In genomic region chr4:105535451-105535850, GRCm38 (mm10) we compare ENCODE assay signal across 21 mouse cellular contexts.
A peak's percentile ranks its signal among the peaks of the same experiment; 100 is the strongest.
DNase-seq lines count a peak whose midpoint lies in the region; ATAC-seq and TF ChIP-seq lines count a peak whose summit lies in the region.
"Had no signal": no experiment of that assay in that cellular context is flagged by ENCODE, and none has a peak within 500 bp of the region (broad histone marks: within the 10 kb centered on the region; RNA-seq: fewer than 3 reads in every experiment).

No protein-coding gene starts in this region.

- TF ChIP-seq EP300 in heart, adult 2 months (IDR thresholded peaks at IDR 0.05; ENCODE audit: insufficient read depth, low read depth, low read length), result no peak

- no peaks in the 10 kb centered on the region for H3K79me2 ChIP-seq in heart, adult 2 months (replicated peaks; ENCODE audit: control insufficient read depth, insufficient read depth, low read length)

- peaks cover 10% of the 10 kb centered on the region for H3K4me1 ChIP-seq in heart, embryonic 16.5 days (ENCODE audit: control insufficient read depth, insufficient read depth, low read length)
- H3K4me1 ChIP-seq in heart, adult 2 months (ENCODE audit: control insufficient read depth, insufficient read depth, low read length), result peaks cover 2% of the 10 kb centered on the region; the same call in 1 of the 2 replicates
- H3K4me1 ChIP-seq in kidney, postnatal 0 days (replicated peaks; ENCODE audit: insufficient read depth, low read length), result no peaks in the 10 kb centered on the region
- H3K4me1 ChIP-seq: hindbrain, embryonic 10.5 days; megakaryocyte, embryonic 14.5 days had no signal

- no peaks in the 10 kb centered on the region for H3K36me3 ChIP-seq in heart, embryonic 16.5 days (ENCODE audit: control insufficient read depth, insufficient read depth)
- H3K36me3 ChIP-seq in heart, adult 2 months (ENCODE audit: control insufficient read depth, insufficient read depth, low read length), result peaks cover 2% of the 10 kb centered on the region; the same call in 1 of the 2 replicates
- H3K36me3 ChIP-seq in kidney, postnatal 0 days (ENCODE audit: insufficient read depth, low read length), result no peaks in the 10 kb centered on the region
- H3K36me3 ChIP-seq: embryonic facial prominence, embryonic 12.5 days; G1E; hindbrain, embryonic 10.5 days; midbrain, embryonic 15.5 days had no signal

- no peaks in the 10 kb centered on the region for H3K27me3 ChIP-seq in heart, embryonic 16.5 days (ENCODE audit: control insufficient read depth, insufficient read depth, low read length)
- H3K27me3 ChIP-seq in heart, adult 2 months (ENCODE audit: control insufficient read depth, insufficient read depth, low read length), result no peaks in the 10 kb centered on the region
- no peaks in the 10 kb centered on the region for H3K27me3 ChIP-seq in kidney, postnatal 0 days (ENCODE audit: insufficient read depth, low read length)
- H3K27me3 ChIP-seq: embryonic facial prominence, embryonic 12.5 days; megakaryocyte, embryonic 14.5 days; midbrain, embryonic 15.5 days had no signal

- intact Hi-C loops in heart, adult 2 months (cut with DNase I), result no loop called here

- peak; percentile 31 for DNase-seq in adrenal gland, adult 8-10 months
- no peak for DNase-seq in adrenal gland, adult 18-20 months (ENCODE audit: low spot score in 2 of 2)
- no peak for DNase-seq in heart, adult 2 months
- peak; percentile 4 to 25 for DNase-seq in adrenal gland, postnatal 36 days
- DNase-seq in kidney, postnatal 0 days (ENCODE audit: low spot score), result peak; percentile 8
- no peak for DNase-seq in testis, postnatal 10 days (ENCODE audit: low spot score)
- no peak for DNase-seq in layer of hippocampus, adult 8-10 months (ENCODE audit: low spot score in 2 of 2)
- DNase-seq: cerebellum, adult 18-20 months; gastrocnemius, postnatal 25 days; lung, adult 18-20 months; right cerebral cortex, postnatal 25 days; thymus, adult 18-20 months had no signal

- H3K9ac ChIP-seq in heart, embryonic 16.5 days (ENCODE audit: low read length), result no peak overlapping the region
- H3K9ac ChIP-seq in heart, adult 2 months (ENCODE audit: low read depth, low read length), result no peak overlapping the region
- no peak overlapping the region for H3K9ac ChIP-seq in kidney, postnatal 0 days (ENCODE audit: low read depth, low read length)
- H3K9ac ChIP-seq: embryonic facial prominence, embryonic 12.5 days; midbrain, embryonic 15.5 days had no signal

- no peak overlapping the region for H3K27ac ChIP-seq in heart, embryonic 16.5 days (ENCODE audit: low read length)
- H3K27ac ChIP-seq in heart, adult 2 months, result no peak overlapping the region
- no peak overlapping the region for H3K27ac ChIP-seq in kidney, postnatal 0 days
- H3K27ac ChIP-seq: embryonic facial prominence, embryonic 12.5 days; hindbrain, embryonic 10.5 days; midbrain, embryonic 15.5 days had no signal

- TF ChIP-seq CTCF in heart, adult 2 months (IDR thresholded peaks at IDR 0.05), result no peak
- TF ChIP-seq CTCF in kidney, postnatal 0 days (IDR thresholded peaks at IDR 0.05; ENCODE audit: low read depth), result no peak

- no peaks in the 10 kb centered on the region for H3K9me3 ChIP-seq in heart, embryonic 16.5 days (replicated peaks; ENCODE audit: control insufficient read depth, low read length)
- no peaks in the 10 kb centered on the region for H3K9me3 ChIP-seq in kidney, postnatal 0 days (replicated peaks; ENCODE audit: low read length)
- H3K9me3 ChIP-seq: embryonic facial prominence, embryonic 12.5 days; hindbrain, embryonic 10.5 days; midbrain, embryonic 15.5 days had no signal

- no peak; the same call in 1 of the 2 replicates for ATAC-seq in heart, embryonic 16.5 days (replicated peaks; ENCODE audit: extremely low read depth, insufficient read depth, low FRiP score)
- no peak for ATAC-seq in kidney, postnatal 0 days (replicated peaks; ENCODE audit: low FRiP score, low read depth)
- ATAC-seq: activated CD4-positive, CD25-positive, alpha-beta regulatory T cell, adult 4 months; forebrain, embryonic 16.5 days; midbrain, embryonic 15.5 days had no signal

- TF ChIP-seq POLR2A in heart, adult 2 months (IDR thresholded peaks at IDR 0.05; ENCODE audit: insufficient read depth, low read depth, low read length), result no peak

- H3K4me3 ChIP-seq in heart, embryonic 16.5 days (ENCODE audit: low read length), result no peak overlapping the region
- no peak overlapping the region for H3K4me3 ChIP-seq in heart, adult 2 months
- no peak overlapping the region for H3K4me3 ChIP-seq in kidney, postnatal 0 days (replicated peaks; ENCODE audit: low read depth, low read length)
- H3K4me3 ChIP-seq: embryonic facial prominence, embryonic 12.5 days; hindbrain, embryonic 10.5 days; megakaryocyte, embryonic 14.5 days; midbrain, embryonic 15.5 days had no signal

- 25% methylated on average over 6 of the region's 6 CpGs for WGBS in heart, embryonic 16.5 days
- 27% methylated on average over 6 of the region's 6 CpGs for WGBS in heart, adult 2 months
- 41% methylated on average over 6 of the region's 6 CpGs for WGBS in kidney, postnatal 0 days

- H3K4me2 ChIP-seq in heart, embryonic 16.5 days (ENCODE audit: low read depth, low read length), result peak overlapping the region; percentile 30; the same call in 1 of the 2 replicates
- no peak overlapping the region for H3K4me2 ChIP-seq in kidney, postnatal 0 days (ENCODE audit: low read length)
- H3K4me2 ChIP-seq: embryonic facial prominence, embryonic 12.5 days; liver, embryonic 11.5 days; midbrain, embryonic 15.5 days had no signal

Comparison
In these comparisons a context has a peak if more than half of its experiments do, and no peak if none do; other contexts are left out.
1. DNase-seq: peak in adrenal gland, adult 8-10 months (single experiment), adrenal gland, postnatal 36 days (2 of 2) and kidney, postnatal 0 days (single experiment); none in adrenal gland, adult 18-20 months (0 of 2), heart, adult 2 months (0 of 2), testis, postnatal 10 days (single experiment) and layer of hippocampus, adult 8-10 months (0 of 2).